Mouse (Mus musculus) MEL (cell line): ENCODE measurements around the gene Cers5. TPM values are rescaled to one million over a fixed set of nuclear protein-coding genes. Genes with fewer than 3 reads are reported as not detected.

Experiments
- DNase-seq: peaks from one replicate; pipeline ENCODE4 v3.0.0; 2011; ENCODE audit warnings: low read depth, low spot score
- H3K27ac ChIP-seq: 2 replicates; pipeline ENCODE4 v1.5.1; 2012; ENCODE audit warnings: low read depth, mild to moderate bottlenecking, control low read depth, low read length, moderate library complexity; ENCODE audit not compliant: control insufficient read depth
- H3K27me3 ChIP-seq, 2 experiments: fragments of 150-350 bp in 1 of 2; sonication (generic) in 1 of 2; 2 replicates each; pipeline ENCODE4 v1.6.1; 2012; ENCODE audit warnings: low read length in 2 of 2, mild to moderate bottlenecking in 2 of 2, improper control_type of control experiment in 1 of 2, moderate library complexity in 1 of 2; ENCODE audit not compliant: insufficient read depth in 2 of 2, control insufficient read depth in 1 of 2
- H3K36me3 ChIP-seq, 2 experiments: 2 replicates each; pipeline ENCODE4 v1.6.1; 2012 to 2014; ENCODE audit warnings: low read length in 2 of 2, improper control_type of control experiment in 1 of 2, inconsistent platforms in 1 of 2, mild to moderate bottlenecking in 1 of 2; ENCODE audit not compliant: insufficient read depth in 2 of 2, control insufficient read depth in 1 of 2
- H3K4me1 ChIP-seq, 2 experiments: fragments of 150-350 bp in 1 of 2; sonication (generic) in 1 of 2; 2 replicates each; pipeline ENCODE4 v1.6.1; 2012; ENCODE audit warnings: low read length in 2 of 2, improper control_type of control experiment in 1 of 2, mild to moderate bottlenecking in 1 of 2; ENCODE audit not compliant: insufficient read depth in 2 of 2, control insufficient read depth in 1 of 2
- H3K4me3 ChIP-seq, 2 experiments: fragments of 150-350 bp in 1 of 2; sonication (generic) in 1 of 2; 2 replicates each; pipeline ENCODE4 v1.5.1; 2012; ENCODE audit warnings: low read depth in 2 of 2, low read length in 2 of 2, mild to moderate bottlenecking in 2 of 2, moderate library complexity in 2 of 2, control low read depth in 1 of 2, improper control_type of control experiment in 1 of 2; ENCODE audit not compliant: control insufficient read depth in 1 of 2, insufficient read depth in 1 of 2
- H3K79me2 ChIP-seq: 2 replicates; pipeline ENCODE4 v1.6.1; 2012; ENCODE audit warnings: mild to moderate bottlenecking, low read length, moderate library complexity; ENCODE audit not compliant: control insufficient read depth, poor library complexity, insufficient read depth
- H3K9ac ChIP-seq: 2 replicates; pipeline ENCODE4 v1.6.1; 2012; ENCODE audit warnings: low read depth, mild to moderate bottlenecking, control low read depth, low read length, moderate library complexity; ENCODE audit not compliant: control insufficient read depth, poor library complexity, severe bottlenecking
- H3K9me3 ChIP-seq: fragments of 150-350 bp; sonication (generic); replicated peaks from 2 replicates; pipeline ENCODE4 v1.6.1; 2012; ENCODE audit warnings: mild to moderate bottlenecking, low read length, improper control_type of control experiment, moderate library complexity; ENCODE audit not compliant: insufficient read depth
- BHLHE40 ChIP-seq: IDR thresholded peaks from 2 replicates; pipeline ENCODE4 v1.6.1; 2012; ENCODE audit warnings: low read depth, mild to moderate bottlenecking, inconsistent platforms, low read length, improper control_type of control experiment, borderline replicate concordance
- CHD2 ChIP-seq: IDR thresholded peaks from 2 replicates; pipeline ENCODE4 v1.6.1; 2011; ENCODE audit warnings: low read length, improper control_type of control experiment
- CTCF ChIP-seq, 3 experiments: IDR thresholded peaks in 2 of 3; conservative IDR thresholded peaks in 1 of 3; 2 replicates each; pipeline ENCODE4 v1.5.1; 2011 to 2012; ENCODE audit warnings: low read length in 3 of 3, low read depth in 2 of 3, mild to moderate bottlenecking in 2 of 3, improper control_type of control experiment in 1 of 3, inconsistent platforms in 1 of 3, mixed read lengths in 1 of 3, moderate library complexity in 1 of 3; ENCODE audit not compliant: control insufficient read depth in 1 of 3, insufficient read depth in 1 of 3, poor library complexity in 1 of 3, severe bottlenecking in 1 of 3
- ELF1 ChIP-seq: IDR thresholded peaks from 2 replicates; pipeline ENCODE4 v1.6.1; 2014; ENCODE audit warnings: low read depth, mild to moderate bottlenecking, inconsistent platforms, low read length, improper control_type of control experiment, moderate library complexity
- EP300 ChIP-seq, 2 experiments: IDR thresholded peaks; 2 replicates each; pipeline ENCODE4 v1.6.1; 2011; ENCODE audit warnings: improper control_type of control experiment in 2 of 2, low read length in 2 of 2, low read depth in 1 of 2, mild to moderate bottlenecking in 1 of 2
- GABPA ChIP-seq: IDR thresholded peaks from 2 replicates; pipeline ENCODE4 v1.6.1; 2012; ENCODE audit warnings: low read depth, mild to moderate bottlenecking, inconsistent platforms, low read length, improper control_type of control experiment, moderate library complexity
- HCFC1 ChIP-seq: IDR thresholded peaks from 2 replicates; pipeline ENCODE4 v1.6.1; 2012; ENCODE audit warnings: low read depth, mild to moderate bottlenecking, inconsistent platforms, low read length, improper control_type of control experiment, moderate library complexity
- JUND ChIP-seq: IDR thresholded peaks from 2 replicates; pipeline ENCODE4 v1.6.1; 2011; ENCODE audit warnings: low read depth, mild to moderate bottlenecking, improper control_type of control experiment, low read length
- KAT2A ChIP-seq: conservative IDR thresholded peaks from 2 replicates; pipeline ENCODE4 v1.6.1; 2012; ENCODE audit warnings: low read depth, low read length, improper control_type of control experiment, inconsistent platforms
- MAX ChIP-seq: IDR thresholded peaks from 2 replicates; pipeline ENCODE4 v1.6.1; 2011; ENCODE audit warnings: low read length, improper control_type of control experiment
- MAZ ChIP-seq: IDR thresholded peaks from 2 replicates; pipeline ENCODE4 v1.6.1; 2012; ENCODE audit warnings: low read depth, mild to moderate bottlenecking, inconsistent platforms, low read length, improper control_type of control experiment
- MEF2A ChIP-seq: IDR thresholded peaks from 2 replicates; pipeline ENCODE4 v1.6.1; 2014; ENCODE audit warnings: low read depth, mild to moderate bottlenecking, inconsistent platforms, low read length, improper control_type of control experiment; ENCODE audit not compliant: poor library complexity, insufficient replicate concordance, severe bottlenecking; ENCODE audit errors: extremely low read depth
- MXI1 ChIP-seq: IDR thresholded peaks from 2 replicates; pipeline ENCODE4 v1.6.1; 2011; ENCODE audit warnings: mild to moderate bottlenecking, low read depth, low read length, improper control_type of control experiment
- MYB ChIP-seq: IDR thresholded peaks from 2 replicates; pipeline ENCODE4 v1.6.1; 2011; ENCODE audit warnings: mild to moderate bottlenecking, low read depth, low read length, improper control_type of control experiment
- MYC ChIP-seq: IDR thresholded peaks from 2 replicates; pipeline ENCODE4 v1.6.1; 2011; ENCODE audit warnings: low read depth, mild to moderate bottlenecking, low read length, improper control_type of control experiment, moderate library complexity
- NELFE ChIP-seq: IDR thresholded peaks from 2 replicates; pipeline ENCODE4 v1.6.1; 2011; ENCODE audit warnings: low read depth, low read length, improper control_type of control experiment
- NRF1 ChIP-seq: IDR thresholded peaks from 2 replicates; pipeline ENCODE4 v1.6.1; 2014; ENCODE audit warnings: low read depth, mild to moderate bottlenecking, inconsistent platforms, low read length, improper control_type of control experiment, moderate library complexity; ENCODE audit not compliant: poor library complexity, insufficient read depth, severe bottlenecking
- POLR2A ChIP-seq, 2 experiments: IDR thresholded peaks; 2 replicates each; pipeline ENCODE4 v1.6.1; 2011 to 2012; ENCODE audit warnings: low read length in 2 of 2, mild to moderate bottlenecking in 2 of 2, control low read depth in 1 of 2, improper control_type of control experiment in 1 of 2, low read depth in 1 of 2, moderate library complexity in 1 of 2; ENCODE audit not compliant: control insufficient read depth in 1 of 2, insufficient read depth in 1 of 2, poor library complexity in 1 of 2
- POLR2AphosphoS5 ChIP-seq: IDR thresholded peaks from 2 replicates; pipeline ENCODE4 v1.6.1; 2012; ENCODE audit warnings: low read depth, borderline replicate concordance, mild to moderate bottlenecking, inconsistent platforms, low read length, moderate library complexity, mixed read lengths
- RCOR1 ChIP-seq: IDR thresholded peaks from 2 replicates; pipeline ENCODE4 v1.6.1; 2012; ENCODE audit warnings: low read depth, mild to moderate bottlenecking, inconsistent platforms, low read length, improper control_type of control experiment
- SIN3A ChIP-seq: IDR thresholded peaks from 2 replicates; pipeline ENCODE4 v1.6.1; 2012; ENCODE audit warnings: low read length, improper control_type of control experiment, inconsistent platforms
- SMC3 ChIP-seq: IDR thresholded peaks from 2 replicates; pipeline ENCODE4 v1.6.1; 2011; ENCODE audit warnings: low read depth, low read length, improper control_type of control experiment
- TAL1 ChIP-seq: IDR thresholded peaks from 2 replicates; pipeline ENCODE4 v1.6.1; 2012; ENCODE audit warnings: mild to moderate bottlenecking, inconsistent platforms, low read length, moderate library complexity, mixed read lengths
- TBP ChIP-seq: IDR thresholded peaks from 2 replicates; pipeline ENCODE4 v1.8.0; 2011; ENCODE audit warnings: low read depth, low read length, improper control_type of control experiment
- TCF12 ChIP-seq: IDR thresholded peaks from 2 replicates; pipeline ENCODE4 v1.6.1; 2014; ENCODE audit warnings: low read depth, mild to moderate bottlenecking, inconsistent platforms, low read length, improper control_type of control experiment, moderate library complexity
- UBTF ChIP-seq: IDR thresholded peaks from 2 replicates; pipeline ENCODE4 v1.6.1; 2012; ENCODE audit warnings: low read depth, mild to moderate bottlenecking, inconsistent platforms, low read length, improper control_type of control experiment, moderate library complexity, borderline replicate concordance; ENCODE audit not compliant: insufficient read depth
- USF2 ChIP-seq, 2 experiments: IDR thresholded peaks; 2 replicates each; pipeline ENCODE4 v1.6.1; 2011 to 2012; ENCODE audit warnings: improper control_type of control experiment in 2 of 2, low read length in 2 of 2, borderline replicate concordance in 1 of 2, inconsistent platforms in 1 of 2, low read depth in 1 of 2, mild to moderate bottlenecking in 1 of 2; ENCODE audit not compliant: insufficient read depth in 1 of 2
- ZC3H11A ChIP-seq: IDR thresholded peaks from 2 replicates; pipeline ENCODE4 v1.6.1; 2012; ENCODE audit warnings: low read depth, mild to moderate bottlenecking, inconsistent platforms, low read length, improper control_type of control experiment
- ZKSCAN1 ChIP-seq: IDR thresholded peaks from 2 replicates; pipeline ENCODE4 v1.6.1; 2012; ENCODE audit warnings: low read depth, mild to moderate bottlenecking, inconsistent platforms, low read length, improper control_type of control experiment, moderate library complexity
- polyA plus RNA-seq, 2 experiments: library from polyadenylated mRNA; stranded (reverse) in 1 of 2; unstranded in 1 of 2; fragments of >175 nt in 1 of 2; fragments of >200 nt in 1 of 2; gene quantifications; 2 replicates each; pipeline versions ENCODE4 v1.2.1 to v1.2.4; 2012; ENCODE audit warnings: low replicate concordance in 2 of 2, low read depth in 1 of 2; ENCODE audit not compliant: insufficient read length in 2 of 2, insufficient read depth in 1 of 2, missing spikeins in 1 of 2
- total RNA-seq: library from RNA; depleted of rRNA; stranded (reverse); fragments of 300-350 nt; gene quantifications from 2 replicates; pipeline ENCODE4 v1.2.3, GENCODE M21; 2012

Gene Cers5
- total and polyA plus RNA-seq, 3 experiments, result 21.8 to 43.5 TPM; not detected in 1

- Histone ChIP-seq H3K27me3 (no peaks in the 10 kb centered on the region), H3K9ac (peak overlapping the region; percentile 22; the same call in 1 of the 2 replicates), H3K4me1 (peaks cover 7 to 10% of the 10 kb centered on the region in 2 experiments), H3K79me2 (no peaks in the 10 kb centered on the region; the same call in 1 of the 2 replicates), H3K27ac (peak overlapping the region; percentile 26; the same call in 1 of the 2 replicates), H3K9me3 (no peaks in the 10 kb centered on the region), H3K36me3 (peaks cover 0 to 20% of the 10 kb centered on the region in 2 experiments; a peak in 2 of 4 replicates), H3K4me3 (peak overlapping the region in 1 of 2 experiments; percentile 14; a peak in 1 of 4 replicates)
- TF ChIP-seq ELF1, result 0 out of 2 replicates have a peak, but pooled peaks have one; percentile 45
- TF ChIP-seq TAL1, result no peak
- DNase-seq, result no peak
Measured at GRCm38 (mm10) chr15:99772925-99773324, 240 bp upstream of the Cers5 start.

DNA sequence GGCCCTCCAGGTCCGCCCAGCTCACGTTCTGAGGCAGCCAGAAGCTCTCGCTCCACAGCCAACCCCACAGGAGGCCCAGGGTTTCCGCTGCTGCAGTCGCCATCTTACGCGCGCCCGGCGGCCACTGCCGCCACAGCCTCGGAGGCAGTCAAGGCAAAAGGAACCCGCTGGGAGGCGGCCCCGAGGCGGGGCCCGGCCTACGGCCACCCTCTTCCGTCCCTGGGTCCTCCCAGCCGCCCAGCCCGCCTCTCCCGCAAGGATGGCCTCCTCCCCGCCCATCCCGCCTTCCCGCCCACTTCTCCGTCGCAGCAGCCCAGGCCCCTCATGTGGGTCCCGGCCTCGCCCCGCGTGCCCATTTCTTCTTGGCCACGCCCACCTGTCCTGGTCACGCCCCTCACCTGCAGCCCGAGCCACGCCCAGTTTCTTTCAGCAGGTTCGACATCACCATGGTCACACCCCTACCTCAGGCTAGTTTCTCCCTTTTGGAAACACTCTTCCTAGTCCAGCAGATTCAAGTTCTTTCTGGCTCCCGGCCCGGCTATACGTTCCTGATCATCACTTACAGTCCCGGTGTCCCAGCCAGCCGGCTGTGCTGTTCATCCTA lies 306 bp downstream of the Cers5 start:
- Histone ChIP-seq H3K27ac (peak overlapping the region; percentile 34), H3K9me3 (no peaks in the 10 kb centered on the region), H3K27me3 (no peaks in the 10 kb centered on the region), H3K9ac (peak overlapping the region; percentile 78), H3K79me2 (no peaks in the 10 kb centered on the region; the same call in 1 of the 2 replicates), H3K4me1 (peaks cover 11 to 14% of the 10 kb centered on the region in 2 experiments), H3K36me3 (peaks cover 0 to 26% of the 10 kb centered on the region in 2 experiments; a peak in 2 of 4 replicates), H3K4me3 (peak overlapping the region; percentile 69 to 81)
- DNase-seq, result peak; percentile 95
- no peak for TF ChIP-seq CHD2
- peak; percentile 38; the same call in 1 of the 2 replicates for TF ChIP-seq ELF1
- no peak for TF ChIP-seq UBTF
- 0 out of 2 replicates have a peak, but pooled peaks have one; percentile 22 for TF ChIP-seq MXI1
- TF ChIP-seq NELFE, result peak; percentile 87
- TF ChIP-seq JUND, result no peak
- no peak for TF ChIP-seq TAL1
- TF ChIP-seq MAZ, result no peak; the same call in 1 of the 2 replicates
- no peak for TF ChIP-seq RCOR1
- TF ChIP-seq SMC3, result no peak
- peak; percentile 65; the same call in 1 of the 2 replicates for TF ChIP-seq TBP
- TF ChIP-seq KAT2A, result no peak
- no peak; the same call in 1 of the 2 replicates for TF ChIP-seq SIN3A
- 0 out of 2 replicates have a peak, but pooled peaks have one; percentile 13 for TF ChIP-seq HCFC1
- TF ChIP-seq MEF2A, result no peak
- TF ChIP-seq CTCF (IDR thresholded peaks at IDR 0.05 in 2 of 3, conservative IDR thresholded peaks at IDR 0.05 in 1 of 3; ENCODE audit: control insufficient read depth in 1 of 3, insufficient read depth in 1 of 3, low read depth in 2 of 3, low read length in 3 of 3, poor library complexity in 1 of 3, severe bottlenecking in 1 of 3), result no peak
- no peak for TF ChIP-seq NRF1
- TF ChIP-seq GABPA, result no peak
- no peak for TF ChIP-seq ZKSCAN1
- no peak for TF ChIP-seq POLR2AphosphoS5
- TF ChIP-seq BHLHE40, result peak; percentile 54; the same call in 1 of the 2 replicates
- peak; percentile 69; the same call in 1 of the 2 replicates for TF ChIP-seq MAX
- TF ChIP-seq USF2 (IDR thresholded peaks at IDR 0.05; ENCODE audit: borderline replicate concordance in 1 of 2, insufficient read depth in 1 of 2, low read depth in 1 of 2, low read length in 2 of 2), result no peak
- no peak for TF ChIP-seq ZC3H11A
- TF ChIP-seq MYB, result no peak
- TF ChIP-seq POLR2A (IDR thresholded peaks at IDR 0.05; ENCODE audit: control insufficient read depth in 1 of 2, insufficient read depth in 1 of 2, low read depth in 1 of 2, low read length in 2 of 2, poor library complexity in 1 of 2), result peak; percentile 88 to 97
- TF ChIP-seq MYC, result no peak
- TF ChIP-seq EP300 (IDR thresholded peaks at IDR 0.05; ENCODE audit: low read depth in 1 of 2, low read length in 2 of 2), result no peak
- TF ChIP-seq TCF12, result peak; percentile 60; the same call in 1 of the 2 replicates
